Mouse (Mus musculus) forebrain, embryonic 16.5 days (tissue): ENCODE measurements around the gene Arhgap24. TPM values are rescaled to one million over a fixed set of nuclear protein-coding genes. Genes with fewer than 3 reads are reported as not detected.
"Not testable (repeated sequence)": the region's sequence is repeated elsewhere in the genome, so short reads cannot be mapped to it uniquely, and the experiment has no call there.

Experiments
- ATAC-seq: fragments of 200-750 bp; cut with Nextera tagmentation; 2 replicates; pipeline ENCODE4 v1.8.0; 2017; ENCODE audit warnings: mild to moderate bottlenecking, moderate library complexity
- H3K27ac ChIP-seq: fragments of 300-500 bp; sonication (generic); 2 replicates; pipeline ENCODE4 v1.5.1; 2014; ENCODE audit warnings: low read length, control low read depth
- H3K27me3 ChIP-seq: fragments of 300-500 bp; sonication (generic); replicated peaks from 2 replicates; pipeline ENCODE4 v1.6.1; 2014; ENCODE audit warnings: low read length; ENCODE audit not compliant: control insufficient read depth, insufficient read depth
- H3K36me3 ChIP-seq: fragments of 300-500 bp; sonication (generic); 2 replicates; pipeline ENCODE4 v1.6.1; 2014; ENCODE audit not compliant: control insufficient read depth, insufficient read depth
- H3K4me1 ChIP-seq: fragments of 300-500 bp; sonication (generic); replicated peaks from 2 replicates; pipeline ENCODE4 v1.6.1; 2014; ENCODE audit warnings: low read length; ENCODE audit not compliant: control insufficient read depth, insufficient read depth
- H3K4me2 ChIP-seq: fragments of 300-500 bp; sonication (generic); 2 replicates; pipeline ENCODE4 v1.6.1; 2014; ENCODE audit warnings: mild to moderate bottlenecking, low read length, control low read depth
- H3K4me3 ChIP-seq: fragments of 300-500 bp; sonication (generic); replicated peaks from 2 replicates; pipeline ENCODE4 v1.5.1; 2014; ENCODE audit warnings: mild to moderate bottlenecking, low read length, control low read depth
- H3K9ac ChIP-seq: fragments of 300-500 bp; sonication (generic); replicated peaks from 2 replicates; pipeline ENCODE4 v1.6.1; 2014; ENCODE audit warnings: low read depth, low read length, control low read depth
- H3K9me3 ChIP-seq: fragments of 300-500 bp; sonication (generic); 2 replicates; pipeline ENCODE4 v1.6.1; 2016; ENCODE audit warnings: low read length; ENCODE audit not compliant: control insufficient read depth
- WGBS: fragments of 180-500 bp; shearing (Covaris S2); extraction: QIAGEN DNeasy Blood & Tissue Kit; methylation state at CpG from one replicate; pipeline ENCODE4 v1.1.7; 2014; 5-methylcytosine and 5-hydroxymethylcytosine counted together
- polyA plus RNA-seq: library from polyadenylated mRNA; unstranded; fragments of >200 nt; fragmentation: Nextera tagmentation; extraction: Ambion mirVana; gene quantifications from 2 replicates; pipeline ENCODE4 v1.2.1, GENCODE M21; 2015

Arhgap24 gene
- polyA plus RNA-seq, 1 experiment from 2014 or later: 5.2 TPM

GRCm38 (mm10) chr5:102904066-102904465 lies 422.9 kb downstream of the Arhgap24 start:
- H3K9ac ChIP-seq: no peak overlapping the region
- no peaks in the 10 kb centered on the region for H3K9me3 ChIP-seq
- 81% methylated on average over 12 of the region's 12 CpGs for WGBS
- no peak overlapping the region for H3K27ac ChIP-seq
- no peak for ATAC-seq
- no peaks in the 10 kb centered on the region for H3K4me1 ChIP-seq
- no peaks in the 10 kb centered on the region for H3K27me3 ChIP-seq
- no peak overlapping the region for H3K4me3 ChIP-seq
- H3K36me3 ChIP-seq: no peaks in the 10 kb centered on the region
- H3K4me2 ChIP-seq: no peak overlapping the region

- Histone ChIP-seq H3K27ac (no peak overlapping the region), H3K4me2 (no peak overlapping the region)
Measured at GRCm38 (mm10) chr5:102905441-102906211, 424.4 kb downstream of the Arhgap24 start.

GRCm38 (mm10) chr5:102920199-102920598 lies 439.0 kb downstream of the Arhgap24 start:
- Histone ChIP-seq H3K4me2 (no peak overlapping the region), H3K27me3 (no peaks in the 10 kb centered on the region), H3K4me1 (no peaks in the 10 kb centered on the region), H3K27ac (no peak overlapping the region), H3K9me3 (peaks cover 3% of the 10 kb centered on the region; the same call in 1 of the 2 replicates), H3K36me3 (peaks cover 9% of the 10 kb centered on the region), H3K9ac (no peak overlapping the region), H3K4me3 (no peak overlapping the region)
- 86% methylated on average over 2 of the region's 2 CpGs for WGBS
- no peak for ATAC-seq

More at GRCm38 (mm10) chr5:102905441-102906211, 424.4 kb downstream of the Arhgap24 start:
- H3K9me3 ChIP-seq: no peaks in the 10 kb centered on the region
- H3K4me1 ChIP-seq: no peaks in the 10 kb centered on the region
- no peaks in the 10 kb centered on the region for H3K27me3 ChIP-seq
- ATAC-seq: no peak
- 50% methylated on average over 13 of the region's 13 CpGs for WGBS
- no peaks in the 10 kb centered on the region for H3K36me3 ChIP-seq
- H3K4me3 ChIP-seq: no peak overlapping the region
- no peak overlapping the region for H3K9ac ChIP-seq

- no peak overlapping the region for H3K4me3 ChIP-seq
- no peak for ATAC-seq
- no peak overlapping the region for H3K9ac ChIP-seq
- H3K4me1 ChIP-seq: no peaks in the 10 kb centered on the region
- peaks cover 3% of the 10 kb centered on the region; the same call in 1 of the 2 replicates for H3K9me3 ChIP-seq
- H3K4me2 ChIP-seq: no peak overlapping the region
- H3K27me3 ChIP-seq: no peaks in the 10 kb centered on the region
- no peak overlapping the region for H3K27ac ChIP-seq
- WGBS: 82% methylated on average over 5 of the region's 5 CpGs
- peaks cover 7% of the 10 kb centered on the region for H3K36me3 ChIP-seq
Measured at GRCm38 (mm10) chr5:102926786-102927185, 445.6 kb downstream of the Arhgap24 start.

- ATAC-seq: no peak
- Histone ChIP-seq H3K27me3 (no peaks in the 10 kb centered on the region), H3K4me2 (no peak overlapping the region), H3K9me3 (no peaks in the 10 kb centered on the region), H3K27ac (no peak overlapping the region), H3K9ac (no peak overlapping the region), H3K36me3 (no peaks in the 10 kb centered on the region), H3K4me1 (no peaks in the 10 kb centered on the region), H3K4me3 (no peak overlapping the region)
- WGBS: 52% methylated on average over 6 of the region's 6 CpGs
Measured at GRCm38 (mm10) chr5:102930161-102930560, 449.0 kb downstream of the Arhgap24 start.

GRCm38 (mm10) chr5:102943864-102944630 lies 462.9 kb downstream of the Arhgap24 start:
- H3K27ac ChIP-seq, ATAC-seq: not testable (repeated sequence)
- WGBS: 81% methylated on average over 17 of the region's 17 CpGs

GRCm38 (mm10) chr5:102946625-102947024 lies 465.4 kb downstream of the Arhgap24 start:
- H3K4me3 ChIP-seq: no peak overlapping the region
- whole genome bisulfite sequencing: 80% methylated on average over 8 of the region's 8 CpGs
- peak overlapping the region; percentile 33; the same call in 1 of the 2 replicates for H3K27ac ChIP-seq
- peaks cover 3% of the 10 kb centered on the region; the same call in 1 of the 2 replicates for H3K4me1 ChIP-seq
- no peaks in the 10 kb centered on the region for H3K36me3 ChIP-seq
- no peak overlapping the region for H3K4me2 ChIP-seq
- no peaks in the 10 kb centered on the region for H3K27me3 ChIP-seq
- ATAC-seq: no peak
- no peak overlapping the region for H3K9ac ChIP-seq
- no peaks in the 10 kb centered on the region for H3K9me3 ChIP-seq

More at GRCm38 (mm10) chr5:102943864-102944630, 462.9 kb downstream of the Arhgap24 start:
- not testable (repeated sequence) for H3K9me3 ChIP-seq, H3K4me2 ChIP-seq, H3K36me3 ChIP-seq, H3K9ac ChIP-seq, H3K4me1 ChIP-seq, H3K4me3 ChIP-seq, H3K27me3 ChIP-seq

GRCm38 (mm10) chr5:102947061-102947711 lies 466.0 kb downstream of the Arhgap24 start:
- H3K9me3 ChIP-seq: no peaks in the 10 kb centered on the region
- no peak for ATAC-seq
- 71% methylated on average over 8 of the region's 8 CpGs for WGBS
- H3K9ac ChIP-seq: no peak overlapping the region
- H3K4me3 ChIP-seq: no peak overlapping the region
- peak overlapping the region; percentile 33; the same call in 1 of the 2 replicates for H3K27ac ChIP-seq
- no peak overlapping the region for H3K4me2 ChIP-seq
- no peaks in the 10 kb centered on the region for H3K27me3 ChIP-seq
- peaks cover 3% of the 10 kb centered on the region; the same call in 1 of the 2 replicates for H3K4me1 ChIP-seq
- H3K36me3 ChIP-seq: no peaks in the 10 kb centered on the region
